Mouse (Mus musculus) lung, postnatal 0 days (tissue): ENCODE measurements around the gene Tubb2b.

Source experiments
- CTCF ChIP-seq: IDR thresholded peaks from 2 replicates; pipeline ENCODE4 v1.5.1; 2016; ENCODE audit warnings: antibody characterized with exemption, mild to moderate bottlenecking
- EP300 ChIP-seq: IDR thresholded peaks from 2 replicates; pipeline ENCODE4 v1.6.1; 2016; ENCODE audit warnings: antibody characterized with exemption, mild to moderate bottlenecking, control low read depth

- TF ChIP-seq EP300 (no peak), CTCF (no peak)
Observed at GRCm38 (mm10) chr13:34159926-34160325, 29.7 kb upstream of the Tubb2b start.
